Mouse (Mus musculus): ENCODE measurements at regions not wholly inside any gene's neighbourhood (a gene's known extent, or its start where the extent isn't known, plus 50 kb on each side); places are given as distances from the start of the nearest gene placed in this dataset.
A peak's percentile ranks its signal among the peaks of the same experiment; 100 is the strongest.

DNA sequence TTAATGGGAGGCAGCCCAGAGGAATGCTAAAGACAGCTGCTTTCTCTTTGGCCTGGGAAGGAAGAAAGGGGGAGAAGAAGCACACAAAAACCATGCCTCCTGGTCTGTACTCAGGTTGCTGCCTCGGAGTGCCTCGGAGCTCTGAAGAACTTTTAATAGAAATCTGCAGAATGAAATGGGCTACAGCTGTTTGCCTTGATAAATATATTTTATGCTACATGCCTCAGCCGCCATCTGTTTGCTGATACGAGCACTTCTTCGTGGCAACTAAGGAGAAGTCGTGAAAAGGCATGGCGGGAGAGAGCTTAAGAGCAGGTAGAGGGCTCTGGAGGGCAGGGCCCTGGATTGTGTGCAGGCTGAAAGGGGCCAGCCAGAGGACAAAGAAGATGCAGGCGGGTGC is 69.5 kb upstream of the Kirrel3 start:
- no peak overlapping the region for H3K4me3 ChIP-seq
- DNase-seq (ENCODE audit: low spot score in 2 of 2): no peak
- no peak for TF ChIP-seq CTCF (conservative IDR thresholded peaks at IDR 0.05)
- H3K27ac ChIP-seq: no peak overlapping the region

DNA sequence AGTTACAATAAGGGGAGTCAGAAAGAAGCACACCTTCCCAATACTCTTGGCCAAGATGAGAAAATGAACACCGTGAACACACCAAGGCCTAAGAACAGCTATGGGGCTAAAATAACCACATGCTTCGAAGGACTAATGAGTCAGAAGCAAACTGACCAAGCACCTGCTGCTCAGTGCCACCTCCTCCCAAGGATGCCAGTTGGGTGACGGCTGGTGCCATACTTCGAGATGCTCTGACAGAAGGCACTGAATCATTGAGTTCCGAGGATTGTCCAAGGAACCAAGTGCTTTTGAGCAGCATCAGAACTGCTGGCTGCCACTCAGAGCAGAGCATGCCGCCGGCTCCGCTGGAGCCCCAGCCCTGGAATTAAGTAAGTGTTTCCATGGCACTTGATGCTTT is 67.6 kb upstream of the Kirrel3 start:
- Histone ChIP-seq H3K4me3 (no peak overlapping the region), H3K27ac (0 out of 2 replicates have a peak overlapping the region, but pooled peaks have one; percentile 5)
- TF ChIP-seq CTCF (conservative IDR thresholded peaks at IDR 0.05): no peak
- no peak for DNase-seq (ENCODE audit: low spot score in 2 of 2)

DNA sequence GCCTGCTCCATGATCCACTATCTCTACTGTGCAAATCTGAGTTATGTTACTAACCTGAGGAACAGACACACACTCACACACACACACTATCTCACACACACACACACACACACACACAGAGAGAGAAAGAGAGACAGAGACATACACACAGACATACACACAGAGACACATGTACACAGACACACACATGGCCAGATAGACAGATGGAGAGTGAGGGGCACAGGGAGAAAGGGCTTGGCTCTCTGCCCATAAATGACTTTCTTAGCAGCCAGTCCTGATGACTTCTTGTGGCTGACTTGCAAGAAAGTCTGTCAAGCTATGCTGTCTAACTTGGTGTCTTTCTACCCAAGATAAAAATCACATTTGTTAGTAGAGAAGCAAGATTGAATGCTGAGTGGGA is 63.7 kb upstream of the Kirrel3 start:
- Histone ChIP-seq H3K27ac (no peak overlapping the region), H3K4me3 (no peak overlapping the region)
- DNase-seq (ENCODE audit: low spot score in 2 of 2): no peak
- no peak for TF ChIP-seq CTCF (conservative IDR thresholded peaks at IDR 0.05)

DNA sequence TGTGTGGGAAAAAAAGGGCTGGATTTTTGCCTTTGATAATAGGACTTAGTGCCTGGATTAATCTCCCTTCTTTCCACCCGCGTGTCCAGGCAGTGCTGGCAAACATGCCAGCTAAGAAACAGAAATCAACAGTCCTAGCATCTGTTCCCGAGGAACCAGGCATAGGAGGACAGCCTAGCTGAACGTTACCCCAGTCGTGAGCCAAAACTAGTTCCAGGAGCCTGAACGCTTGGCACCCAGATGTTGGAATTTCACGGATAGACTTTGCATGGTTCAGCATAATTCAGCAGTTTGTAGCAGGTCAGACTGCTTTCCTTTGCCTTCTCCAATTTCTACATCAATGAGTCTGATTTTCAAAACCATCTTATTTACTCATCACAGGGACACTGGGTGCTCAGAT is 62.6 kb upstream of the Kirrel3 start:
- TF ChIP-seq CTCF (conservative IDR thresholded peaks at IDR 0.05): no peak
- DNase-seq (ENCODE audit: low spot score in 2 of 2): no peak
- no peak overlapping the region for H3K4me3 ChIP-seq
- H3K27ac ChIP-seq: peak overlapping the region; percentile 39; the same call in 1 of the 2 replicates

DNA sequence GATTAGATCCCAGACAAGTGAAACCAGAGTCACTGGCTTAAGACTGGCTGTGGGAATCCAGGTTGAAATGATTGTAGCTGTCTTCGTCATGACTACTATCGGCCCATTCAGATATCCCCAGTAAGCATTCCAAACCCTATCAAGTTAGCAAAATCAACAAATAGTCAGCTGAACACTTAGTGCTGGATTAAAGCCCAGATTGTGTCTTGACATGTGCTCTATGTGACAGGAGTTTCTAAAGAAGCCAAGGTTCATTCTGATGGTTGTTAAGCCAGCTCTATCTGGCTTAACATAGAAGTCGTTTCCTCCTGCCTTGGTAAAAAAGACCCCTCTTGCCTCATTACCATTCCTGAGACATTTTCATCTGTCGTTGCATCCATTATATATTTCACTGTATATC is 59.1 kb upstream of the Kirrel3 start:
- TF ChIP-seq CTCF (conservative IDR thresholded peaks at IDR 0.05): no peak
- Histone ChIP-seq H3K27ac (no peak overlapping the region), H3K4me3 (no peak overlapping the region)
- no peak for DNase-seq (ENCODE audit: low spot score in 2 of 2)

DNA sequence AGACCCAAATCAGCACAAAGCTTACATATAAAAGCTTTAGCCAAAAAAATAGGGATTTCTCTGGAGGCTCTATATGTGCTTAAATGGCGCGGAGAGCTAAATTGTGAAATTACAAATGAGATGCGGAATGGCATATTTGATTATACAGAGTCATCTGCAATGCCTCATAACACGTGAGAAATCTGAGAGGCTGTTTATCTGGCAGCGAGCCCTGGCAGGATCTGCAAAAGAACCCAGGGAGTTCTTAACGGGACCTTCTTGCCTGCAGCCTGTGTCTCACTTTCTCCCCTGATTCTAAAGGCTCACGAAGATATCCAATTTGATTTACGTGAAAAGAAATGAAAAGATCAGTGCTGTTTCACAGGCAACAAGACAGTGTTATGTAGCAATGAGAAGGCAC is 58.0 kb upstream of the Kirrel3 start:
- H3K27ac ChIP-seq: no peak overlapping the region
- no peak overlapping the region for H3K4me3 ChIP-seq
- no peak for DNase-seq (ENCODE audit: low spot score in 2 of 2)
- no peak for TF ChIP-seq CTCF (conservative IDR thresholded peaks at IDR 0.05)
